Mouse (Mus musculus) cerebellum, postnatal 4 days (tissue): ENCODE results near the gene Asphd2.

ENCODE experiments used
- DNase-seq, 2 experiments: peaks; one replicate each; pipeline ENCODE4 v3.0.0; 2022; ENCODE audit warnings: low spot score in 2 of 2, mixed read lengths in 1 of 2

Asphd2 gene

DNA sequence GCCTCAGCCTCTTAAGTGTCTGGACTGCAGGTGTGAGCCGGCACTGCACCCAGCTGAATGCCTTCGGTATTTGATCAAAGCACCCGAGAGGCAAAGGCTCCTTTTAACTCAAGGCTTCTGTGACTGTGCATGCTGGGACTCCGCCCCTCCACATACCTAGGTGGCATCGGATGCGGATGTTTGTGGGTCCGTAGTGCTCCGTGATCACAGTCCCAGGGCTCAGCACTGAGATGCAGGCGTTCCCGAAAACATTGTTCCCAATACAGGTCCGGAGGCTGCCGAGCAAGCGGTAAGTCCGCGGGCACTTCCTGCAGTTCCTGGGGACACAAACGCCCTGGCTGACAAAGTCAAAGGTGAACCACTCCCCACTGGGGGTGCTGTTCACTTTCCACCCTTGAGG is 3.7 kb downstream of the Asphd2 start:
- peak in 1 of 2 experiments; percentile 19 for DNase-seq

DNA sequence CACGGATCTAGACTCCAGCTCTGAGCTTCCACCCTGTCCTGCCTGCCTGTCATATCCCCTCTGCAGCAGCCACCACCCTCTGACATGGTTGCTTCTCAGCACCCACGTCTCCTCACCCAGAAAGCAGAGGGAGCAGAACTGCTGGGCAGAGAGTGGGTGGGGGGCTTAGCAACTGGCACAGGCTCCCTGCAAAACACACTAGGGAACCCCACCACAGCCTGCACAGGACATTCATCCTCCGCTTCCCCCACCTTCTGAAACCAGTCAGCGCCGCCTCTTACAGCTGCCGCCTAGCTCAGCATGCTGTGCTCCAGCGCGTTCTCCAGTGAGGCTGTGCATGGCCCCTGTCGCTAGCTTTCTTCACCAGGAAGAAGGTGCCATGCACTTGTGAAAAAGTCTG is 5.3 kb downstream of the Asphd2 start:
- peak in 1 of 2 experiments; percentile 18 for DNase-seq

DNA sequence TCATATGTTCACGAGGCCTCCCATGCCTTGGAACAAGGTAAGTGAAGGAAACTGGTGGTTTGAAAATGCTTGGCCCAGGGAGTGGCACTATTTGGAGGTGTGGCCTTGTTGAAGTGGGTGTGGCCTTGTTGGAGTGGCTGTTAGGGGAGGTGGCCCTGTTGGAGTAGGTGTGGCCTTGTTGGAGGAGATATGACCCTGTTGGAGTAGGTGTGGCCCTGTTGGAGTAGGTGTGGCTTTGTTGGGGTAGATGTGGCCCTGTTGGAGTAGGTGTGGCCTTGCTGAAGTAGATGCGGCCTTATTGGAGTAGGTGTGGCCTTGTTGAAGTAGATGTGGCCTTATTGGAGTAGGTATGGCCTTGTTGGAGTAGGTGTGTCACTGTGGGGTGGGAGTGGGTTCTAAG is 8.7 kb downstream of the Asphd2 start:
- DNase-seq = no peak

DNA sequence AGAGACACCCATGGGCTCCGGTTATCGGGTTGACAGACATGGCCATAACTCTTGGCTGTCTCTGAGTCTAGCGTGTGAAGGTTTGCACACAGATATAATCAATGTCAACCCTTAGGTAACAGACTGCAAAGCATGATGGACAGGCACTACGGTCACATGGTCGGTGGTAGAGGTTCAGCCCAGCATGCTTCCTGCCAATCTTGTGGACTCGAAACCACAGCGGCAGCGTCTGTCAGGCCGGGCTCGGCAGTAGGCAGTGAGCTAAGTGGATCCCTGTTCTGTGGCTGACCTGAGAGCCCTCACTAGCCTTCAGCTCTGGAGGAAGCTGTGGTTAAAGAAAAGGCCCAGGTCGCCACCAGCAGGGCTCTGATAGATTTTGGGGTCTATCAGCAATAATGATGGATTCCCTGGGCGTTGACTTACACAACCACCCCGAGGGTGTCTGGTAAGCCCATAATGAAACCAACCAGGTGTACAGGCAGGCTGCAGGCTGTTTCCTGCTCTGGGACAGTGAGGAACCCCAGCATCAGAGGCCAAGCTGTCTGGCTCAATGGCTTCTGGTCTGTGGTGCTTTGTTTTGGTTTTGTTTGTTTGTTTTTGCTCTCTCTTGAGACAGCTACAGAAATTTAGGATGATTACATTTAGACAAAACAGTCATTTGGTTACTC is 9.7 kb downstream of the Asphd2 start:
- DNase-seq = no peak

DNA sequence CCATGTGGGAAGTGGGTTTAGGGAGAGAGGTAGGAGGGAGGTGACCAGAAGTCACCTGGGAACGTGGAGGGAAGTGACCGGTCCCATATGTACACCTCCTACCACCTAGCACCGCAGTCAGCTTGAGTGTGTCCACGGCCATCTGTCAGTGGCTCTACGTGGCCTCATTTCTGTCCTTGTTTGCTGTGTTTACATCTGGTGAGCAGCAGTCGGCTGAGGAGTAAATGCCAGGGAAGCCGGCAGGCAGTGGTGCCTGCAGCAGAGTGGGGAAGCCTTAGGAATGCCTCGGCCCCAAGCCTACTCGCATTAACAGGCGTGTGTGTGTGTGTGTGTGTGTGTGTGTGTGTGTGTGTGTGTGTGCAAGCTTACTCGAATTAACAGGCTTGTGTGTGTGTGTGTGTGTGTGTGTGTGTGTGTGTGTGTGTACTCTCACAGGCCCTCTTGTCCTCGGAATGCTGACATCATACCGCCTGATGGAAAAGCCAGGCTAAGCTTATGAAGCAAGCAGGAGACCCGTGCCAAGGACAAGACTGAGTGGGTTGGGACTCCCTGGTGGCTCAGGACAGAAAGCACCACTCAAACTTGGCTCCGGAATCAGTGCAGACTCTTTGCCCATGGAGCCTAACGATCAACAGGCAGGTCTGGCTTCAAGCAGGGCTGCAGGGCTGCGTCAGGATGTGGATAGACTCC is 11.9 kb downstream of the Asphd2 start:
- no peak for DNase-seq

DNA sequence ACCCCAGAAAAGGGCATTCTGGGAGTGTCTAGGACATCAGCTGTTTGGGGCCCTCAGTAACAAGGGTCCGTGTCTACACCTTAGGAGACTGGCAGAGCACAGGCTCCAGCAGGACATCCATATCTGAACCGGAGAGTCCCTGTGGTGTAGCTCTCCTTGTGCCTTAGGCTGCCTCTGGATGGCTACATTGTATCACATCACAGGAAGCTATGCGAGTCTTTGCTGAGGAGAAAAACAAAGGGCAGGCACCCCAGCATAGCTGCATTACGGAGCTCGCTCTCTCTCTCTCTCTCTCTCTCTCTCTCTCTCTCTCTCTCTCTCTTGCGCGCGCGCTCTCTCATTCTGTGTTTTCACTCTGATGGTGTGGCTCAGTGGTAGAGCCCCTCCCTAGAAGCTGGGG is 12.6 kb downstream of the Asphd2 start:
- DNase-seq = no peak

DNA sequence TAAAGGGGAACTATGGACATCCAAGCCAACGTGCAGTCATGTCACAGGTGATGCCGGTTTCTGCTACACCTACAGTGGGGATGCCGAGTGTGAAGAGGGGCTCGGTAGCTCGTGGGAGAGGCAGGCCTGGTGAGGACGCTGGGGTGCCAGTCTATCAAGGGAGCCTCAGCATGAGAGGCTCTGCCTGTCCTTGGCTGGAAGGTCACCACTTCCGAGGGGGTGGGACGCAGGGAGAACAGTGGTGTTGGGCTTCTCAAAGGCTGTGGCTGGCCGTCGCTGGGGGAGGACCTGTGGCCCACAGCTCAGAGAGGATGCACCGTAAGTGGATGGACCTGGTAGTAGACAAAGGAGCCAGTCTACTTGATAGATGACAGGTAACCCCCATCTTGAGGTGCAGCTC is 13.5 kb downstream of the Asphd2 start:
- no peak for DNase-seq

DNA sequence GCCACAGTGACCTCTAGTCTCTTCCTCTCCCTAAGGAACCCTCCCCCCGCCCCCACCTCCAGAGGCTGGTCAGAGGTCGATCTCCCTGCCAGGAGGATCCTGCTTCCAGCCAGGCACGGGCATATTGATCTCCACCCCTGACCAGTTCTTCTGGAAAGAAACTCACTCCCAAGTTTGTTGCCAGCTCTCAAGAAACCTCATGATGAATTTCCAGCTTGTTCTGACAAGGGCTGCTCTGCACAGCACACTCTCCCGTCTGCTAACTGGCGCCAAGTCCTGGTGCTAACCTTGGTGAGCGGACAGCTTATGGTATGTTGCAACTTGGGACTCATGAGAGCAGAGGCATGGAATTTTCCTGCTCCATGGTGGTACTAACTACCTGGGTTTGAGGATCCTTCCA is 15.9 kb downstream of the Asphd2 start:
- DNase-seq = no peak

DNA sequence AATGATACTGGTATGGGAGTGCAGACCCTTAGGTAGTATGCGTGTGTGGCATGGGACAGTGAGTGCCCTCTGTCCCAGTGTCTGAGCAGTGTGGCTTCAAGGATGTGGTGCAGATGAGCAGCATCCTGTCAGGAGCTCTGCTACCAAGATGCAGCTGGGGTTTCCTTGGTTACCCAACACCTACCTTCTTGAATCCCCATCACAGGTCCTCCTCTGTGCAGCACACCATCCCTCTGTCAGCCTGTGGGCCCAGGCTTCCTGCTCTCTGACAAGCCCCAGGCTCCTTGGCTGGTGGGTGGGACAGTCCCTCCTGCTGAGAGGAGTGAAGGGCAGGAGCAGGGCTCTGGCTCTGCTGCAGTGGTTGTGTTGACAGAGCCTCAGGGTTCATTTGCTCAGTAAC is 17.3 kb downstream of the Asphd2 start:
- DNase-seq = no peak

DNA sequence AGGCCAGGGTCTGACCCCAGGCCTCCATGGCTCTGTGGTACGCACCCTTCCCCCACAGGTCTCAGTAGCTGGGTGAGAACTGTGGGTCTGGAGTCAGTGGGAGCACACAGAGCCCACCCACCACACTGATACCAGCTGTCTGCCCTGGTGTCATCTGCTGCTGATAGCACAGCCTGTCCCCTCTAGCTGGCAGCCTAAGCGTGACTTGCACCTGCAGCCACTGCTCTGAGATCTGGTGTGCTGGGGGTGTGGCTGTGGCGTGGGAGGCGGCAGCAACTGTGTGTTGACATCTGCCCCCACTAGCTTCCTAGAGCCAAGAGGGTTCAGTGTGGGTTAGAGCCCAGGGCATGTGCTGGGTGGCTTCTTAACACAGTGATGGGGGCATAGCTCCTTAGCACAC is 18.6 kb downstream of the Asphd2 start:
- DNase-seq = no peak

DNA sequence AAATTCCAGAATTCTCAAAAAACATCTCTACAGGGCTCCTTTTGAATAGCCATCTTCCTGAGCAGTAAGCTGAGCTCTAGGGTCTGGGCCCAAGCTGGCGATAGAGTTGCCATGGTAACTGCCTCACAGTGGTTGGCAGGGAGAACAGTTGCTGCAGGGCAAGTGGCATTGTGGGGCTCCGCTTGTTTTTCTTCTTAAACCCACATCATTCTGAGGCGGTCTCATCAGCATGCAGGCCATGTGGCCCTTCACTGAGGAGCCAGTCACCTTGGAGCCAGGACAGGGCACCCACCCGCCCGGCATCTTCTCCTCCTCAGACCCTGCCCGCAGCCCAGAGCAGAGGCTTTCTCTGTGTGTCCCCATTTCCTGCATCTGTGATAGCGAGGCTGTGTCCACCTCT is 22.7 kb downstream of the Asphd2 start:
- peak in 1 of 2 experiments; percentile 76 for DNase-seq

DNA sequence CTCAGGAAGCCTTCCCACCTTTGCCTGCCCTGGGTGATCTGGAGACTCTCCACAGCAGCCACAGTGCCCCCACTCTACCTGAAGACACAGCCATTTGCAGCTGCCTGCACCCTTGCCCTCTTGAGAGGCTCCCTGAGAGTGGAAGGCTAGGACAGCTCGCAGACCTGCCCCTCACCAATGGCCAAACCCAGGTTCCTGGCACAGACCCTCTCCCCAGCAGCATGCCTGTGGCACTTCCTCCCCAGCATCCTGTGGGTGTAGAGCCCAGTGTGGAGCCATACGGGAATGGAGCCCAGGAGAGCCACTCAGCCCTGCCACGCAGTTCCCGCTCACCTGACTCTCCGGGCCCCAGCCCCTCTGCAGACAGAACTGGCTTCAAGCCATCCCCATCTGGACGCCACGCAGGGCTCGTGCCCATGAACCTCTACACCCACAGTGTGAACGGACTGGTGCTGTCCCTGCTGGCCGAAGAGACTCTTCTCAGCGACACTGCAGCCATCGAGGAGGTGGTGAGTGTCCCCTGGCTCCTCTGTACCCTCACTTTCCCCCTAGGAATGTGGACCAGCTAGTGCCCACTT is 24.3 kb downstream of the Asphd2 start:
- no peak for DNase-seq

DNA sequence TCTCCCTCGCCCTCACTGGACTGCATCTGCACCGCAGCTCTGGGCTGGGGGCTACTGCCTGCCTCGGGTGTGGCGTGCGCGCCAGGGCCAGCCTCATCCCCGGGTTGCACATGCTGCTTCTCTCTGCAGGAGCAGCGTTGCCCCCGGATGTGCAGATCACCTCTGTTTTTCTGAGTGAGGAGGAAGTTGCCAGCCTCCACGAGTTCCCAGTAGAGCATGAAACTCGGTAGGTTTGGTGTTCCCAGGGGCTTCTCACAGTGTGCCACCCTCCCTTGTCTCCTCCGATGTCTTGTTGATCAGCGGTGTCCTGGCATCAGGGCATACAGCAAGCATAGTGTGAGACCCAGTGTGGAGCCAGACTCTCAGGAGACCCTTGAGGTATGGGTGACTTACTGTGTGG is 25.3 kb downstream of the Asphd2 start:
- no peak for DNase-seq

DNA sequence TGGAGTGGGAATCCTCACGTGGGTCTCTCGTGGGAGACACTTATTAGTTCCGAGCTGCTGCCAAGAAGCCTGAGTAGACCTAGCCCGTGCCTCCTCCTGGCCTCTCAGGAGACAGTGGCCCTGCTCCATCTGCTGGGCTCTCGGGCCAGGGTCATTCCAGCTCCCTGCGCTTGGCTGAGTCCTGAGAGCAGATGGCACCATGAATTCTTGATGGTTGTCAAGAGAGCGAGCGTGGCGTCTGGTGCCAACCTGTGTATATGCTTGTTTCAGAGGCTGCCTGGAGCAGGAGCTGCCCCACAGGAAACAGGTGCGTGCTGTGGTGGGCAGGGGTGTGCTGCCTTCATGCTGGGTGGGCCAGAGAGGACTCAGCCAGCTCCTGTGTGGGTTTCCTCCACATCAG is 26.0 kb downstream of the Asphd2 start:
- peak in 1 of 2 experiments; percentile 73 for DNase-seq

DNA sequence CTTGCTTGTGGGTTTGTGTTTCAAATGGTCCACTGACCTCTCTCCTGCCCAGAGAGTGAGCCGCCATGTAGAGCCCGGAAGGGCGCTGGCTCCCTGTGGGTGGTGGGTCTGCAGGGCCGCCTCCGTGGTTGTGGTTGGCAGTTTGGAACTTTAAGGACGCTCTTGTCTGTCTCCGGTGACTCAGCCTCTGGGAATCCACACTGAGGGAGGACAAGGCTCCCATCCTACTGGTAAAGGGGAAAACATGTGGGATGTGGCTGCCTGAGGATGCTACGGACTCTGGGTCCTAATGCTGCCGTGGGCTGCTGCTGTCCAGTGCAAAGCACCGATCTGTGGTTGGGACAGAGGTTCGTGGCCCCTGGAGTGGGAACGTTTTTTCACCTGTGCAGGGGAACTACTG is 26.7 kb downstream of the Asphd2 start:
- DNase-seq = no peak

DNA sequence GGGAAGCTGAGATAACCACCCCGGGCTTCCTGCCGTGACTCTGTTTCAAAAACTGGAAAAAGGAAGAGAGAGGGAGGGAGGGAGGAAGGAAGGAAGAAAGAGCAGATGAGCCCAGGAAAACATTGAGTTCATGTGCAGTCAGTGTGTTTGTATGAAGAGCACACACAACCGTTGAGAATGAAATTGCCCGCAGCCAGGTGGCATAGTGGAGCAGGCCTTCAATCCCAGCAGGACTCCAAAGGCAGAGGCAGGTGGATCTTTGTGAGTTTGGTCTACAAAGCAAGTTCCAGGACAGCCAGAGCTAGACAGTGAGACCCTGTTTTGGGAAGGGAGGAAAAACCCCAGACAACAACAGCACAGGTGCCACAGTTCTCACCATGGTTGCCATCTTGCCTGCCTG is 27.3 kb downstream of the Asphd2 start:
- no peak for DNase-seq

DNA sequence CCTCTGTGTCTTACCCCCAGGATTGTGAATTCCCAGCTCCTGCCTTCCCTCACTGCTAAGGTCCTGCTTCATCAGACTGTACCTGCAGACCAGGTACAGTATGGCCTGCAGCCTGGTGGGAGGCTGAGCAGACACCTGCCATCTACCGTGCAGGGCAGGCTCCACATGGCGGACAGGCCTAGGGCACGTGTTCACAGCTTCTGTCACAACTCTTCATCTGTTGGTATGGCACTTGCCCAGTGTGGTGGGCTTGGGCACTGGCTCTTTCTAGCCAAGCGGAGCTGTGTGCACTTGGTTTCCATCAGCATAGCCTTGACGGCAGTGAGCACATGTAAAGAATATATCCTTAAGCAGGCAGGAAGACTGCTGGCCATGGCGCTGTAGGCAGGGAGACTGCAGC is 27.8 kb downstream of the Asphd2 start:
- no peak for DNase-seq

DNA sequence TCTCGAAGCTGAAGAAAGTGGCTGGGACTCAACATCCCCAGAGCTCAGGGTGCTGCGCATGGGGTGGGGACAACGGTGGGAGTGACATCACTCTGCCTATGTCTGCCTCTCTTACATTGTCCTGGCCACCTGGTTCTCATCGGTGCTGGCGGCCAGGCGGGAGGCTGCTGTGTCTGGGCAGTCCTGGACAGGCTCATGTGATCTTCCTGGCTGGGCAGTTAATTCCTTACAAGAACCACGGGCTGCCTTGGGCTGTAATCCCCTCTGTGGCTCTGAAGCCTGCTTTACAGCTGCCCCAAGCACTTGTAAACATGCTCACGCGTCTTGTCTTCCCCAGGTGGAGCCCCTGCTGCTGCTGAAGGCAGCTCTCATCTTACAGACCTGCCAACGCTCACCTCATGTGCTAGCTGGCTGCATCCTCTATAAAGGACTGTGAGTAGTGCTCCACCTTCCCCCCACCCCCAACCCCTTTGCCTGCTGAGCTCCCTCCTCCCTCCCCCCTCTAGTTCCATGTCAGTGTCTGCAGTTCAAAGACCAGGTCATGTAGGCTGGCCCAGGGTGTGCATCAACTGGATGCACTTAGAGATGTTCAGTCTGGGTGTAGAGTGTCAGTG is 30.4 kb downstream of the Asphd2 start:
- no peak for DNase-seq

DNA sequence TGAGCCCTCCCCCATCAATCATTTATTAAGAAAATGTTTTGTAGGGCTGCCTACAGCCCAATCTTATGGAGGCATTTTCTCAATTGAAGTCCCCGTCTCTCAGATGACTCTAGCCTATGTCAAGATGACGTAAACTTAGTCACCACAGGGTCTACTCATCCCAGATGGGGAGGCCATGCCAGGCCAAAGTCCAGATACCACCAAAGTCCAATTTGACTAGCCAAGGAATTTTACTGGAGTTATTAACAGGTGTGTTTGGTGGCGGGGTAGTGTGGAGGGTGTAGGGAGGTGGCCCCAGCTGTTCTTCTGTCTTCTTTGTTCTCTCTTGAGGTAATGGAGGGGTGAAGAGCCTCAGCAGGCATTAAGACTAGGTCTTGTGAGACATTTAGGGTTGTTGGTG is 34.6 kb downstream of the Asphd2 start:
- no peak for DNase-seq

DNA sequence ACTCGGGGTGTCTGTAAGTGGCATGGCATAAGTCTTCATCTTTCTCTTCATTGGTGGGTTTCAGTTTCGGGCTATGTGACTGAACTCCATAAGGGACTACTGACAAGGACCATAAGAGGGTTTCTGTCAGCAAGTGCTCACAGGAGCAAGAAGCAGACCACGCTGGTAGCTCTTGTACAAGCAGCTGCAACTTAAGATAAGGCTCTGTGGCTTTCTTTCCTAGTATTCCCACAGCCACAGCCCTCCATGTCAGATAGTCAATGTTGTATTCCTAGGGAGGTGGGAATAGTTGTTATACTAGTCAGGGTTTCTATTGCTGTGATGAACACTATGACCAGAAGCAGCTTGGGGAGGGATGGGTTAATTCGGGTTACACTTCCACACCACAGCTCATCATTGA is 35.1 kb downstream of the Asphd2 start:
- DNase-seq = no peak

DNA sequence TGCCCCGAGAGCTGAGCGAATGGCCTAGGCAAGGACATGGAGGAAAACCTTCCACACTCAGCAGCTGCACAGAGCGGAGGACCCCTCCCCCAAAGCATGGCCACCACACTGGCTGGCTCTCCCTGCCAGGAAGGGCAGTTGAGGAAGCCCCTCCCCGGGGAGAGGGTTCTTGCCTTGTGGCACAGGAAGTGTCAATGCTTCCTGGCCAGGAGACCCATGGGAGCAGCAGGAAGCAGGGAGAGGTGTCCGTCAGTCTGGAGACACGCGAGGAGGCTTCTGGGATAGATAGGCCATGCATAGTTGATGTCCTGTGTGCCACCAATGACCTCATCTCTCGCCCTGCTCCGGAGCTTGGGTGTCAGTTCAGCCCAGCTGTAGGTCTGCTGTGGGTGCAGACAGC is 38.3 kb downstream of the Asphd2 start:
- no peak for DNase-seq

DNA sequence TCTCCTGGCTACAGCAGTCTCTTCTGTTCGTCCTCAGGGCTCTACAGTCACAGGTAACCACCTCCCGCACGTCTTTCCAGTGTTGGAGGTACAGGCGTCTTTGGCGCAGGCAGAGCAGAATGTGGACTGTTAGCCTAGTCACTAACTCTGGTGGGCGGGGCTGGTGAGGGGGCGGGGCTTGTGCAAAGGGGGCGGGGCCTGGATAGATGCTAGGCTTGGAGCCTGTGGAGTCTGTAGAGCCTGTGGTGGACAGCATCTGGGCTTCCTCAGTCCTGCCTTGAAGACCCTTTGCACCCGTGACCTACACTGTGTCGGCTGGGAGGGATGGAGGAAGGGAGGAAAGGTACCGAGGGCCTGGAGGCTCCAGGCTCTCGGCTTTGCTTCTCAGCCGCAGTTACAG is 38.8 kb downstream of the Asphd2 start, which contains the start of gene Gm6583:
Gm6583 (minus strand) TSS at position 124 of the 400 bp plus-strand sequence.
- DNase-seq = no peak

DNA sequence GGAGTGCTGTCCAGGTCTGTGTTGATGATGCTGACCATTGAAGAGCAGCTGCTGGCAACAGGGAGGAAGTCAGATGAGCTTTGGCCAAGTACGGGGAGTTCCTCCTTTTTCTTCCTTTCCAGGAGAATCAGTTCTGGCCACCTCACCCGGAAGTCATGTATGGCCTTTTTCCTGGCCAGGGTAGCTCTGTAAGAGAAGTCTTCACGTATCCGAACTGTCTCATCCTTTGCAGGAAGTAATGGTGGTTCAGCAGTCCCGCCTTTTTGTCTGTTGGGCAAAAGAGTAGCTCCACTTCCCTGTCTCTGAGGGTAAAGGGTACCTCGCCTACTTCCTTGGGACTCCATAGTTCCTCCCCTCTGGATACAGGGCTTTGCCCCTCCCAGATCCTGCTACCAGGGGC is 39.2 kb downstream of the Asphd2 start:
- no peak for DNase-seq
